Mouse (Mus musculus): ENCODE measurements at regions not wholly inside any gene's neighbourhood (a gene's known extent, or its start where the extent isn't known, plus 50 kb on each side); places are given as distances from the start of the nearest gene placed in this dataset.

DNA sequence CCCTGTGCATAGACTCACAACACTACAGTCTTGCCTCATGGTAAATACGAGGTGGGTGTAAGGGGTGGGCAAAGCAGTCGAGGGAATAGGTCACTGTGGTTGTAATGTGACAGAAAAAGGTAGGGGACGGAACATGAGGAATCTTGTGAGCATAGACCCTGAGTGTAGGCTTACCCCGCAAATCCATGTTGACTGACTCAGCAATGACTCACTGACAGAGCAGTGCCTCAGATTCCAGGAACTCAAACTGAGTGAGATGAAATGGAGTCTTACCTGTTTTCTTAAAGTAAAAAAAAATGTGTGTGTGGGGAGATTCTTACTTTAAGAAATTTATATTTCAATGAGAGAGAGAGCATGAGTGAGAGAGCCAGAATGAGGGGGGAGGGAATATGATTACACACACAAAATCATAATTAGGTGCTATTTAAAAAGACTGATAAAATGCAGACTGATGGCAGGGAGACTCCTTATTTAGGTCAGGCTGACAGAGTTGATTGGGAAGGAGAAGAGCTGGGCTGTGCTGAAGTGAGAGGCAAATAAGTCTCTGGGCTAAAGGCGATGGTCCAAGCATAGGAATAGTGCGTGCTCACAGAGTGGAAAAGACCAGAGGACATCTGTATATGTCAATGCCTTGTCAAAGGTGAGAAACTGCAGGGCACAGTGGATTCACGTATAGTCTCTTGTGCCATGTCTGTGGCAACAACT is 631.0 kb upstream of the Fam160b2 start:
- no peak for DNase-seq

DNA sequence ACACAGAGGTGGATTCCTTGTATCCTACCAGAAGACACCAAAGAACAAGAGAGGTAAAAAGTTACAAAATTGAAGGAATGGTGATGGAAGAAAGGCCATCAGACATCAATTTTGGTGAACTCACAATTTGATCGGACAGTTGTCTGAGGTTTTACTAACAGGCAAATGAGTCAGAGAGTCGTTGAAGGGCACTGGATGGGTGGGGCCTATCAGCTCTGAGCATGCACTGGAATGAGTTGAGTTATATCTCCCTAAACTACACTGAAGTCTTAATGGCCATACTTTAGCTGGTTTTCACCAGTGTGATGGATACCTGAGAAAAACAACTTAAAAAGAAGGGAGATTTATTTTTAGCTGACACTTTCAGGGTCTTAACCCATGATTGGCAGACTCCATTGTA is 630.3 kb upstream of the Fam160b2 start:
- DNase-seq = peak; percentile 45

DNA sequence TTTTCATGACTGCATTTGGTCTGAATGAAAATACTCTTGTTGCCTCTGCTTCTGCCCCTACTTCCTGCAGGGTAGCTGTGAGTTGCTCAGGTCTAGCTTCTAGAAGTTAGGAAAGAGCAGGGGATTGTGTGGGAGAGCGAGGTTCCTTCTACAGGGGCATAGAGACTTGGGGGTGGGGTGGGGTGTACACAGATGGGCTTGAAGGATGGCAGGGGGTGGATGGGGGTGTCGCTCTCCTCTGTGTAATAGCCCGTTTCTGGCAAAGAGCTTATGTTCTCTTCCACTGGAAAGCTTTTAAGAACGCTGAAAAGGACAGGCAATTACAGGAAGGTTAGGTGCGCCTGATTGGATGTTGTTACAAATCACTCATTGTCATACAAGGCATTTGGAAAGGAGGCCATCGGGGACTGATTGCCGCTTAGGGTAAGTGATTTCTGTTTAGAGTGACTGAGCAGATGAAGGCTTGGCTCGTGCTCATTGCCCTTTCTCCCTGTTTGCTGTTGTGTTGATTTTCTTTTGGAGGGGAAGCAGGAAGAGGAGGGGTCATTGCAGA is 629.3 kb upstream of the Fam160b2 start:
- no peak for DNase-seq

DNA sequence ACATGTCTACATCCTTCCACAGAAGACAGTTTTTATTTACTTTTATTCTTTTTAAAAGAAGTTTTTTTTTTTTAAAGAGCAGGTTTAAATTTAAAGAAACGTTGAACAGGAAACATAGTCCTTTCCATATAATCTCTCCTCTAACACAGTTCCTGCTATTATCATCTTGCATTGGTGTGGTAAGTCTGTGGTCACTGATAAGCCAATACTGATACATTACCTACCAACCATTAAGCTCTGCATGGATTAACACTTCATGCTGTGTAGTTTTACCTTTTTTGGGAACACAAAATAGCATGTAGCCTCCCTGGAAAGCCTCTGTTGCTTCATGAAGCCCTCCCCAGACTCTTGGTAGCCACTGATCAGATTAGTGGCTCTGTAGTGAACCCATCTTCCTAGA is 617.4 kb upstream of the Fam160b2 start:
- no peak for DNase-seq

DNA sequence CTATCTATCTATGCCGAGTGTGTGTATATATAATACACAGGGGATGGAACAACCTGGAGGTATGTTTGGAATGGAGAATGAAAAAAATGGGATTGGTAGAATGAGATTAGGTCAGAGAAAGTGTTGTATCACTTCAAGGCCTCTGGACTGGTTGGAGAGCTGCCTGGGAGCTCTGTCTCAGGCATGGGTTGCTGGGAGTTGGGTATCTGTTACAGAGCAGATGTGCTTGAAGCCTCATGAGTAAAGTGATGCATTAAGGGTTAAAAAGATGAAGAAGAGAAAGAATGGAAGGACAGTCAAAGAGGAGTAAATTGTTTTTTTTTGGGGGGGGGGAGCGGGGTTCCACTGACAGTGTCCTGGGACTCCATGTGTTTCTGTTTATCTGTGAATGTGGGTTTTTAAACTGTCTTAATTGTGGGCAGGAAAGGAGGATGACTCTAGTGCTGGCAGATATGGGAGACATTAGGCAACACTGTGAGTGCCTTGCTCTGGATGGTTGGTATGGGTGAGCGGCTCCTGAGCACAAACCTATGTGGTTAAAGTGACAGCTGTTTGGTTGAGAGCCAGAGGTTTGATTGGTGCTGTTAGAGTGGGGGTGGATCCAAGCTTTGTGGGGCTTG is 611.8 kb upstream of the Fam160b2 start:
- no peak for DNase-seq

DNA sequence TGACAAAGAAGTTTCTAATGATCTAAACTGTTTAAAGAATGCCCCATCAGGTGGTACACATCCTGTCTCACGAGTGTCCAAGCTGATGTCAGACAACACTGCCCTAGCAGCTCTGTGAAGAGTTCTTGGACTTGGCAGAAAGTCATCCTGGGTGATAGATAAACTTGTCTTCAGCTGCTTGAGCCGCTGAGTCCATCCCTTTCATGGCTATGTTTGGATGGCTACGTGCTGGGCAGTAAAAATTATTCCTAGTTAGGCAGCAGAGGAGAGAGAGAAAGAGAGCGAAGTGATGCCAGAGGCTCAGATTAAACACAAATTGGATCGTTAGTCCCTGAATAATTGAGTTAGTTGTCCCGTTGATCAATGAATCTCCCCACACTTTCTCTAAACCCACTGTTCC is 603.8 kb upstream of the Fam160b2 start:
- DNase-seq = no peak

DNA sequence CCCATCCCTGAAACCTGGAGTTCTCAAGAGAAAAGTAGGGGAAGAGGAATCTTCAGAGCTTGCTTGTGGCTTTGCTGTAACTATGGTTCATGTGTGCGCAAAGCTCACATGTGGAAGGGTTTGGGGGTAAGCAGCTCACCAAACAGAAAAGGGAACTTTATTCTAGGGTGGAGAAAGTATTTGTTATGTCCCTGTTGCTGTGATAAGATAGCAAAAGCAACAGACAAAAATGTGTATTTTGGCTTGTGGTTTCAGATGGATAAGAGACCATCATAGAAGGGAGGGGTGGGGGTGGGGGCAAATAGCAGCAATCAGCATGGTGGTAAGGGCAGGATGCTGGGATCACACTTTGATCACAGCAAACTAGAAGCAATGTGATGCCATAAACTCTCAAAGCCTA is 601.3 kb upstream of the Fam160b2 start:
- DNase-seq = peak; percentile 23

DNA sequence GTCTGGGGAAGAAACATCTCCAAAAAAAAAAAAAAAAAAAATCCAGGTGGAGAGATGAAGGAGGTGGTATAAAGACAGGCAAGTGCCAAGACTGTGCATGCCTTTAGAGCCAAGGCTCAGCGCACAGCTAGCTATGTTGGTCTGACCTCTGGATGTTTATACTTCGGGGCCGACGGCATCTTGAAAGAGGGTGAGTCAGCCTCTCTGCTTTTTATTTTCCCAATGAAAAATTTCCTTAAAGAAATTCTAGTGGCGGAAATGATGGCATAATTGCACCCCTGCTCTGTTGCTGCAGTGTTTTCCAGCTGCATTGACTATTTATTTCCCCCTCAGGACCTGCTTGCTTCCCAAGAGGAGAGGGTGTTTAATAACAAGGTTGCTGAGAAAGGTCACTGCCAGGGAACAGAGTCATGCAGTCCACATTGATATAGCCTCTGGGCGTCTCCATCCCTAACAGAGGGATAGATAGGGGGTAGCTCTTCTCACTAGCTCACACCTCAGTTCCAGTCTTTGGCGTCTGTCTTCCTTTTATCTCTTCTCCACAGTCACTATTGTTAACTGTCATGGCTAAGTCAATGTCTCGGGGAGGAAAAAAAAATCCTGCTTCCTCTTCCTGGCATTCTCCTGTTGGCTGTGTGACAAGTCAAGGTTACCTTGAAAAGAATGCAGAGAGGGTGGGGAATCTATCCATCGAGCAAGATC is 599.7 kb upstream of the Fam160b2 start:
- peak; percentile 11 for DNase-seq

DNA sequence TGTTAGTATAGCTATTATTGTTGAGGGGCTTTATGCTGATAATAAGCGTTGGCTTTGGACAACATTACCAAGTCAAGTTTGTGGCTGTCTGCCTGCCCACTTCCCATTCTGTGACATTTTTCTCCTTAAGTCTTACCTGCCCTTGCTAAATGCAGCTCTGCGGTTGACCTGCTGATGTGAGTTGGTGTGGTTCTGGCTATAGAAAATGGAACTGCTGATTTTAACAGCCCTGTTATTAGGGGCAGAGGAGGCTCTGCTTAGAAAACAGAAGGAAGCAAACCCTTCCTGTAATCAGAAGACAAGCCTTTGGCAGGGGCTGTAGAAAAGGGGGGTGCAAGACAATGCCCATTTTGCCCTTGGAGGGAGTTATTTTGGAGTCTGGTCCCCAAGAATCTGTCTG is 594.6 kb upstream of the Fam160b2 start:
- DNase-seq = no peak

DNA sequence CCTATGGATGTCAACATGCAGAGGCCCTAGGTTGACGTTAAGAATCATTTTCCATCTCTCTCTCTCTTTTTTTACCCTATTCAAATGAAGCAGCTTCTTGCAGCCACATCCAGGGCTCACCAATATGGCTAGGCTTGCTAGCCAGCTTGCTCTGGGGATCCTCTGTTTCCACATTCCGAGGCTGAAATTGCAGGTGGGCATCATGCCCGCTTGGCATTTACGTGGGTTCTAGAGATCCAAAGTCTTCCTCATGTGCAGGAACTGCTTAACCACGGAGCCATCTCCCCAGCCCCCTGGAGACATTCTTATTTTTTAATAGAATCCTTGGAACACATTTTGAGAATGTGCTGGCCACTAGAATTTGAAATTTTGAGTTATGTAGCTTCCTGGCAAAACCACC is 592.9 kb upstream of the Fam160b2 start:
- DNase-seq = no peak

DNA sequence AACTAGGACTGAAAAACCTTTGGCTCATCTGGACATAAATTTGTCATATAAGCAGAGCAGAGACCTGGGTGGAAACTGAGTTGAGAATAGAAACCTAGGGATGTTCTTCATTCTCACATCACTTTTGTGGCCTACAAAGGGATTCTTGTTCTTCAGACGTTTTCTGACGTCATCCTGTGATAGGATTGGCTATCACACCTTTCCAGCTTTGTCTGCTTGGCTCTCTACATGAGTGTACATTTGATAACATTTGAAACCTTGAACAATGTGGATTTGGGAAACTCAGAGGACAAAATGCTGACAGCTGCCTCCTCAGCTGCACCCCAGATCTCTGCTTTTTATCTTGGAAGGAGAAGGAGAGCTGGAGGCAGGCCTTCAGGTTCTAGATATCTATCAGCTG is 589.7 kb upstream of the Fam160b2 start:
- no peak for DNase-seq

DNA sequence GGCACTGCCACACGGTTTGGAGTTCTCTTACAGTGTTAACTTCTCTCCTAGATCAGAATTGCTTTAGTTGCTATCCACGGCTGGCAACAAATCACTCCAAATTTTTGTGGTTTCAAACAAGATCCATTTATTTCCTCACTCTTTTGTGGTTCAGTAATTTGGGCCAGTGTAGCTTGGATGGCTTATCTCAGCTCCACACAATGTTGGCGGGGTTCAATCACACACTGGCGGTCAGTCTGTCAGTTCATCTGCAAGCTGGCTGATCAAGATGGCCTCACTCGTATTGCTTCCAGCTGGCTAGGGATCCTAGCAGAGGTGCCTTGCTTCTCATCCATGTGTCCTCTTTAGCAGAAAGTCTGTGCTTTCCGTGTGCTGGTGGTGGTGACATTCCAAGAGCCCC is 577.7 kb upstream of the Fam160b2 start:
- DNase-seq = no peak

DNA sequence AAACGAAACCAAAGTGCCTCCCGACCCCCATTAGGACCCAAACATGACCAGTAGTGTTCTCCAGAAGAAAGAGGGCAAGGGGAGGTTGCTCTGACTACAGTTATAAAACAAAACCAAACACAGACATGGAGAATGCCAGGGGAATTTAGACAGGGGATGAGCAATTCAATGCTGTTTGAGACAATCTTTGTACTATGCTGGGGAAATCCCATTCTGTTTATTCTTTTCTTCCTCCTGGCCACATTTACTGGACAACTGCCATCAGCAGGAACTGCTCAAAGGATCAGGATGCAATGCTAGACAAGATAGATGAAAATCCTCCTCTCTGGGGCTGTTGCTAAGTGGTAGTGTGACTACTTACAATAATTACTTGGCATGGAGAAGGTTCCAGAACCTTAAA is 574.5 kb upstream of the Fam160b2 start:
- DNase-seq = no peak

DNA sequence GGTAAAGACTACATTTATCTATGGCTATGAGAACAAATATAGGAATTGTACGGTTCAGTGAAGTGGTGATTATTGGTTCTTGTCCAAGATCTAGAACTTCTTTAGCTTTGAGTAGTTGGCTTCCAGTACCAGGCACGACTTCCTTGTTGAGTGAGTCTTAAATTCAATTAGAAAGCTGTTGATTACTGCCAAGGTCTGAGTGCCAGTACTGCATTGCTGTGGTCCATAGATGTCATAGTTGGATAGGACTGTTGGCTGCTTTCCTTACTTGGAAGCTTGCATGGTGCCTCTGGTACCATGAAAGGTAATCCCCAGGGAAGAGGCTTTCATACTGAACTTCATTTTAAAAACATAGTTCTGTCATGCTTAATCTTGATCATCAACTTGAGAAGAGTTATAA is 559.9 kb upstream of the Fam160b2 start:
- no peak for DNase-seq

DNA sequence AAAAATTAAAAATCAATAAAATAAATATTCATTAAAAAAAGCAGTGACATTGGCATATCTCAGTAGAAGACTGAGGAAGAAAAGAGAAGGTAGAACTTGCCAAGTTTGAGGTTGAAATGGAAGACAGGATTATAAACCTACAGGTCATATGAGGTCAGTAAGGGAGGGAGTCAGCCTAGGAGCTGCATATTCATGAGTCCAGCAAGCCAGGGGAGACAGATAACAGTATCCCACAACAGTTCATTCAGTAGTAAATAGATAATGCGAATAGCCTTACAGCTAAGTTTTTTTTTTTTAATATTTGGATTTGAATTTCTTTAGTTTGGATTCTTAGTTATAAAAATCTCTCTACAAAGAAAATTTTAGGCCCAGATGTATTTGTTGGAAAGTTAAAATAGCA is 542.8 kb upstream of the Fam160b2 start:
- DNase-seq = no peak

DNA sequence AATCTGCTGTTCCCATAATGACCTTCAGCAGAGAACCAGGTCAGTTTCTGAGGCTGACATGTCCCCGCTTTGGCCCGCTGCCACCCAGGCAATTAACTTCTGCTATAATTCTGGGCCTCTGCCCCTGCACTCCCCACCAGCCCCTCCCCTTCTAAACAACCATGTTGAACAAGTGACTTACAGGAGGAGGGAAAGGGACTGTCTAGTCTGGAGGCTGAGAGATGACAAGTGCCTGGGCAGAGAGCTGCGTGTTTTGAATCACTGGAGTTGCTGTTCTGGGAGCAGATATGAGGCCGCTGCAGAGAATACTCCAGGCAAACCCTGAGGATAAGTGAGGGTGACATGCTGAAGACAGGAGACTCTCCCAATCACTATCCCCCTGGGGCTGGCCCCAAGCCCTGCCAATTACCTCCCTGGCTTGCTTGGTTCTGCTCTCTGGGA is 530.2 kb upstream of the Fam160b2 start:
- no peak for DNase-seq

DNA sequence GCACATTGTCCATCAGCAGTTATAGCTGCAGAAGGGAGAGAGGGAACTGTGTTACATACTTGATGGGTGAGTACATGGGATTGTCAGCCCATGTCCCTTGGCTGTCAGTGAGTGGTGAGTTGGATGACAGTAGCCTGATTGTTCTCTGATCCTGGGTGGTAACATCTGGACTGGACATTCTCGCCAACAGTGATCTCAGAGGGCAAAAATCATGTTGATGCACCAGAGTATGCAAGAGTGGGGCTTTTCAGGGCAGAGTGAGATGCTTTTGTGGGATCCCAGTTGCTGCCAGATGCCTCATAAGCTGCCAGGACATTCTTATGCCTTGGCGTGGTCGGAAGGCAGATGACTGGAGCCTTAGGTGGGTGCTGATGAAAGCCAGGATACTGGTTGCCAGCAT is 528.9 kb upstream of the Fam160b2 start:
- no peak for DNase-seq

DNA sequence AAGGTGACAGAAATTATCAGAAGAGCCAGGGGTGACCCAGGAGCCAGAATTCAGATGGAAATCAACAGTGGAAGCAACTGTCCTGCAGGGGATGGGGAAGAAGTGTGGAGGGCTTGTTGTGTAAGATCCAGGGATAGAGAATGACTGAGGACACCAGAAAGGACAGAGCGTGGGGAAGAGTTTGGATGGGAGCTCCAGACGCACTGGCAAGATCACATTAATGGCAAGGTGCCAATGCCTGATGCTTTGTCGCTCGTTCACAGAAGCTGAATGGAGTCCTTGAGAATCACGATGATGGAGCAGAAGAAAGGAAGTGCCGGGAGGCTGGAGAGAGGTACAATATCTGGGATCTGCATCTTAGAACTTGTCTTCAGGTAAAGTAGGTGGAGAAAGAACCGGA is 519.0 kb upstream of the Fam160b2 start:
- DNase-seq = no peak

DNA sequence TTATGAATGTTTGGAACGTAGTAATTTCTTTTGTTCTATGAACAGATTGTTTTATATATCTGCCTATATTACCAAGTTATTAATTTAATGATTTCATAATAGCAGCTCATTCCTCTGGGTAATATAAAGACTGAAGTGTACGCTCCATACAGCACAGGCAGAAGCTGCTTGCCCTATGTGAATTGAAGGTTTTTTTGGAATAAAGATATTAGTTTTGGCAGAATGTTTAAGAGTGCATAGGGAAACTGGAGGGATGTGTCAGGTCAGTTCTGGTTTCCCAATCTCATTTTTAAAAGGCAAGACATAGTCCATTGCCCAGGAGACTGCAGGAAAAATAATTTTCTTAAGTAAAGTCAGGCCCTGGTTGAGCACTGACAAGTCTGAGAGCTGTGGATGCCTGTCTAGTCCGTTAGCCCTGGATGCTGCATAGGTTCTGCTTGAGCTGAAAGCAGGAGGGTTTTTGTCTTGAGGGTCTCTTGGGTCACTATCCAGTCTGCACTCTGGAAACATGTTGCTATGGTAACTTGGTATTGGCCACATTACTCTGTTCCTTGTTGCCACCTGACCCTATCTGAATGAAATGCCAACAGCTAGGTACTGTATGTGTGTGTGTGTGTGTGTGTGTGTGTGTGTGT is 516.3 kb upstream of the Fam160b2 start:
- DNase-seq = no peak

DNA sequence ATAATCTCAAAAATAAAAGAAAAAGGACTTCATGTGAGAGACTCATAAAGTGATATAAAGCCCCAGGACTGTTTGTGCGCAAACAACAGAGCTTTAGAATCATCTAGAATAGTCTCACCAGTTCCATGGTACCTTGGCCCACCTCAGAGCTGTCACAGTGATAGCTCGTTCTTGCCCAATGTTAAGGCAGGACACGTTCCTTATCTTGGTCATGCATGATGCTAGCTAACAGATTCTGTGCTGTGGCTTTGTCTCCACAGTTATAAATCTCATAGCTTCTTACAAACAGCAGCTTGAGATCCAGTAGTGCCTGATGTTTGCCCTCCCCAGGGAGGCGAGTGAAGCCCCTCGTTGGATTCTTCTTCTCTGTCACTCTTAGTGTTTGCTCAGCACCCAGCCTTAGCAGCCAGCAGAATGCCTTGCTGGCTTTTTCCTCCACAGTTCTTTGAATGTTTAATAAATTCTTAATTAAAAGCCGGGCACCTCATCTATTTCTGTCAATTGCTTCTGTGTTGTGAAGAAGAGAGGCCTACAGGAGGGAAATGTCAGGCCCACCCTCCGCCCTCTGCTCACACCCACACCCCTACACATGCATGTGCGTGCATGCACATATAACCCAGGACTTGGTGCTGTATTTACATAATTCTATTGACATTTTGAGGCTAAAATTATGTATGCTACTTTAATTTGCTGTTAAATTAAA is 515.6 kb upstream of the Fam160b2 start:
- no peak for DNase-seq

DNA sequence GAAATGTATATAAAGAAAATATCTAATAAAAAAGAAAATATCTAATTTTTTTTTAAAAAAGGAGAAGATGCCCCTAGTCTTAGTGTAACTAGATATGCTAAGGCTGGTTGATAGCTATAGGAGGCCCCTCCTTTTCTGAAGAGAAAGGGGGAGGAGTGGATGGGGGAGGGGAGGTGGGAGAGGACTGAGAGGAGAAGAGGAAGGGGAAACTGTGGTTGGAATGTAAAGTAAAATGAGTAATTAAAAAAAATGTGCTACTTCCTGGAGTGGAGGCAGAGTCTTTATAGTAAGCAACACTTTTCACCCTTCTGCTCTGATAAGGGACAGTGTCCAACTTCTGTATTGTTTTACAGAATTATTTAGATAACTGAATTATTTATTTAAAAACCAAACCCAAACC is 513.6 kb upstream of the Fam160b2 start:
- no peak for DNase-seq

DNA sequence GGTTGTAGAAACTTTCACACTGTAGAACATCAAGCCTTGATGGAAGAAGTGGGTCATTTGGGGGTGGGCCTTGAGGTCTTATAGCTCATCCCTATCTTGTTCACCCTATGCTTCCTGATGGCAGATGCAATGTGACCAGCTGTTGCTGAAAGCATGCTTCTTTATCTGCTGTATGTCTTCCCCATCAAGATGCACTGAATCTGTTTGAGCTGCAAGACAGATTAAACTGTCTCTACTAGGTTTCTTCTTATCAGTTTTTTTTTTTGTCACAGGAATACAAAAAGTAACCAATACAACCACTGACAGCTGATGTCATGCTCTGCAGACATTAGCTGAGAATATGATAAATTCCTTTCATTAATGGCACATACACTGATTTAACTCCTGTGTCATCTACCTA is 505.0 kb upstream of the Fam160b2 start:
- no peak for DNase-seq

DNA sequence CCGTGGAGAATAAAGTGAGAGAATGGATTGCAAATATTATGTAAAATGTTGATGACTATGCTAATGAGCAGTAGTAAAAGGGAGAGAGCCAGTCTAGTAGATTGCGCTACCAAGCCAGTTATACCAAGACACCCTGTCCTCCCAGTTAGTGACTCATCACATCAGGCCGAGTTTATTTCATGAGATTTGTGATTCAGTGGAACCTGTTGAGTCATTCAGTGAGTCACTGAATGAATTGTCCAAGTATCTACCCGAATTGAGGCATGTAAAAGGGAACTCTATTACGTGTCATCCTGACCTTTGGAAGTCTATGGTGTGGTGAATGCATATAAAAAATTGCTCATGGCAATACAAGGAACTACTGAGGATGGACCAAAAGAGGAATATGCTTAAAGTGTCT is 504.3 kb upstream of the Fam160b2 start:
- no peak for DNase-seq
